Comparison of ENCODE assay signal across 13 mouse cellular contexts in the genomic region with DNA sequence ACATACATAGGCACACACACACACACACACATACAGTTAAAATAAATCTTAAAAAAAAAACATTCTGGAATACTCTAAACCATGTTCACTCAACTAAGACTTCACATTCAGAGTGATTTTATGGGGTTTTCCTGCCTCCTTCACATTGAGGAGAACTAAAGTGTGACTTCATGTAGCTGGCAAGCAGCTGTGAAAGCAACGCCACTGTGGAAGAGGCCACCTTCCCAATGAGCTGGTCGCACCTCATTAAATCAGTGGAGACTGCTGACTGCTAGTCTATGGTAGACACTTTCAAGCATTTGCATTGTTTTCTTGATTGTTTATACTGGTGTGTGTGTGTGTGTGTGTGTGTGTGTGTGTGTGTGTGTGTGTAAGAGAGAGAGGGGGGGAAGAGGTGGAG.
"Had no signal": no experiment of that assay in that cellular context is flagged by ENCODE, and none has a peak within 500 bp of the region (broad histone marks: within the 10 kb centered on the region; RNA-seq: fewer than 3 reads in every experiment).

No protein-coding gene starts in this region.

- H3K9ac ChIP-seq: liver, embryonic 14.5 days; midbrain, embryonic 15.5 days; neural tube, embryonic 13.5 days; stomach, embryonic 15.5 days had no signal

- H3K27me3 ChIP-seq: midbrain, embryonic 15.5 days; neural tube, embryonic 13.5 days; stomach, embryonic 15.5 days had no signal

- H3K4me2 ChIP-seq: midbrain, embryonic 15.5 days; neural tube, embryonic 13.5 days; stomach, embryonic 15.5 days had no signal

- H3K9me3 ChIP-seq: midbrain, embryonic 10.5 days; midbrain, embryonic 15.5 days; neural tube, embryonic 13.5 days; stomach, embryonic 15.5 days had no signal

- ATAC-seq: midbrain, embryonic 15.5 days had no signal

- H3K4me3 ChIP-seq: midbrain, embryonic 10.5 days; midbrain, embryonic 15.5 days; neural tube, embryonic 13.5 days; stomach, embryonic 15.5 days had no signal

- H3K36me3 ChIP-seq: midbrain, embryonic 10.5 days; neural tube, embryonic 13.5 days; stomach, embryonic 15.5 days had no signal

- H3K4me1 ChIP-seq: midbrain, embryonic 15.5 days; neural tube, embryonic 13.5 days; stomach, embryonic 15.5 days had no signal

- DNase-seq: kidney, adult 2 months; kidney, postnatal 36 days; lung, adult 18-20 months; lung, postnatal 10 days; lung, postnatal 4 days; right cerebral cortex, postnatal 14 days; thymus, adult 2 months; thymus, postnatal 25 days had no signal

- H3K27ac ChIP-seq: liver, embryonic 14.5 days; midbrain, embryonic 10.5 days; midbrain, embryonic 15.5 days; neural tube, embryonic 13.5 days; stomach, embryonic 15.5 days had no signal
